Mouse (Mus musculus): ENCODE measurements around the gene Gm3138. TPM values are rescaled to one million over a fixed set of nuclear protein-coding genes. Genes with fewer than 3 reads are reported as not detected.
"Not testable (repeated sequence)": the region's sequence is repeated elsewhere in the genome, so short reads cannot be mapped to it uniquely, and the experiment has no call there.

Gm3138 gene
- not detected for total RNA-seq (2021)

DNA sequence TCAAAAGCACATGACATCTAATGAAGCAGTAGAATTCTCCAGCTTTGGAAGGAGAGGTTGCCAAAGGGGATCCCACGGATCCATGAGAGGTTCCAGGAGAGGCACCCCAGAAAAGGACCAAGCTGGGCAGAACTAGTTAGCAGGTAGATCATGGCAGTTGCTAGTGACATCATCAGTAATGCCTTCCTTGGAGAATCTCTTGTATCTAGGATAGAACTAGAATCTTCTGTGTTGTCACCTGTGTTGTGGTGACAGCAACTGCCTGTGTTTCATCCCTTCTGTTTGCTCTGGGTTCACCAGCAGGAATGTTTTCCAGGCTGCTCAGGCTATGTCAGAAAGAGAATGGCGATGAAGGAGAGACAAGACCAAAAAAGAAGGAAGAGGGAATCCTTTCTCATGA is at the start of gene Gm3138:
Gene Gm3138 (plus strand): TSS at position 301 of the 400 bp plus-strand sequence.
- DNase-seq; intact Hi-C loops (cut with DNase I): not testable (repeated sequence)

DNA sequence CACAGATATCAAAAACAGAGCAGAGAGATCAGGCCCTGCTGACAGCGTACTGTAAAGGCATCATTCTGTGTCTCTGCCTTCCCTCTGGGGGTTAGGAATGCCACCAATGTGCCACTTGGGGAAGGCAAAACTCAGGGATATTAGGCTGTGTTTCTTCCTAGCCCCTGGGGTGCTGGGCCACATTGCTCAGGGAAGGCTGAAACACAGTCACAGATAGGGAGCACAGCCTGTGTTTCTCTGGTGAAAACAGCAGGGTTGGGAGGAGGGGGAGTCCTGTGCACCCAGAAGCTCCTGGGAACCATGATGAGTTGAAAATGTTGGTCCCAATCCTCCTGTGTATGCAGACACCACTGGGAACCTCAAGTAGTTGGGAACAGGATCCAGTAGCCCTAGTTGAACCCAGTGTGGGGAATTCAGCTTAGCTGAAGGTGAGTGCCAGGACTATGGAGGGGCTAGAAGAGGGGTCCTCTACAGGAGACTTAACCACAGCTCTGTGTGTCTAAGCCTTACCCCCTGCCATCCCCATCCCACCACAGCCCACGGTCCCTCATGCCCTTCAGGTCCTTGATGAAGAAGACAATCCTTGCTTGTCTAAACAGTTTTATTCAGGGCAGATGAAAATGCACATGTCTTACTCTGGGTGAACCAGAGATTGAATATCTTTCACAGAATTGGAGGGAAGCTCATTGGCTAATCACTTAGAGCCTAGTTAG is 20.0 kb downstream of the Gm3138 start:
- DNase-seq; intact Hi-C loops (cut with DNase I): not testable (repeated sequence)

DNA sequence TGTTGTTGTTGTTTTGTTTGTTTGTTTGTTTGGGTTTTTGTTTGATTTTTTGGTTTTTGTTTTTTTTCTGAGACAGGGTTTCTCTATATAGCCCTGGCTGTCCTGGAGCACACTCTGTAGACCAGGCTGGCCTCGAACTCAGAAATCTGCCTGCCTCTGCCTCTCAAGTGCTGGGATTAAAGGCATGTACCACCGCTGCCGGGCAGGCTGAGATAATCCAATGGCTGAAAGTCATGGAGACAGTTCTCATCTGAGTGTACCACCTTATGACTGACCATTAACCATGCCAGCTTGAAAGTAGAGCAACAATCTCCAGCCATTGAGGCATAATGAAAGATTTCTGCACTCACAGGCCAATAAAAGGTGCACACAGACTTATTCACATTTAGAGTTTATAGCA is 30.4 kb downstream of the Gm3138 start:
- DNase-seq; intact Hi-C loops (cut with DNase I): not testable (repeated sequence)

Other genes with a start within 250 kb of the Gm3138 start
- gene Gm5796, start 225.7 kb upstream of the Gm3138 start, total RNA-seq (2021) = 1 to 10 TPM; 1.4 to 2.4 TPM
- under 1 TPM; 0.36 to 0.42 TPM for gene Gm3115, start 165.5 kb upstream of the Gm3138 start, total RNA-seq (2021)
- gene Gm8108, start 139.1 kb upstream of the Gm3138 start, total RNA-seq (2021) = 1 to 10 TPM; 2.4 to 3.6 TPM
- not detected for gene Gm3127, start 84.6 kb upstream of the Gm3138 start, total RNA-seq (2021)
- under 1 TPM in 1 of 2 experiments, not detected in 1; 0.30 TPM for gene Gm2974, start 67.1 kb upstream of the Gm3138 start, total RNA-seq (2021)
- gene Gm3149, start 67.7 kb downstream of the Gm3138 start, total RNA-seq (2021) = not detected
- under 1 TPM; 0.42 to 0.45 TPM for gene 2610042L04Rik, start 85.1 kb downstream of the Gm3138 start, total RNA-seq (2021)
- not detected for gene Gm3159, start 147.9 kb downstream of the Gm3138 start, total RNA-seq (2021)
- gene Gm3164, start 165.8 kb downstream of the Gm3138 start, total RNA-seq (2021) = under 1 TPM in 1 of 2 experiments, not detected in 1; 0.94 TPM
- gene Gm3173, start 181.4 kb downstream of the Gm3138 start, total RNA-seq (2021) = not detected
- not detected for gene Gm3182, start 232.1 kb downstream of the Gm3138 start, total RNA-seq (2021)